Mouse (Mus musculus) kidney, adult 2 months (tissue): Measurements from ENCODE around the gene Spen.

Experiments used
- CTCF ChIP-seq: fragments of 200-500 bp; conservative IDR thresholded peaks from 2 replicates; pipeline ENCODE4 v1.5.1; 2011; ENCODE audit warnings: low read depth, mild to moderate bottlenecking, control low read depth, low read length, moderate library complexity, mixed read lengths; ENCODE audit not compliant: insufficient read depth, insufficient read length
- POLR2A ChIP-seq: fragments of 200-500 bp; IDR thresholded peaks from one replicate; pipeline ENCODE4 v1.6.1; 2011; ENCODE audit warnings: low read depth, low read length, control low read depth

GRCm38 (mm10) chr4:141530979-141531378 is 7.4 kb downstream of the Spen start:
- TF ChIP-seq POLR2A (no peak), CTCF (no peak)
